Mouse (Mus musculus): ENCODE measurements at regions not wholly inside any gene's neighbourhood (a gene's known extent, or its start where the extent isn't known, plus 50 kb on each side); places are given as distances from the start of the nearest gene placed in this dataset.

GRCm38 (mm10) chr13:102294451-102294850 is 398.9 kb upstream of the Cd180 start:
- Histone ChIP-seq H3K27ac (ENCODE audit: low read length) (no peak overlapping the region), H3K27me3 (replicated peaks; ENCODE audit: insufficient read depth, low read length) (no peaks in the 10 kb centered on the region), H3K4me2 (replicated peaks; ENCODE audit: low read depth, low read length) (no peak overlapping the region), H3K36me3 (ENCODE audit: insufficient read depth, low read length) (no peaks in the 10 kb centered on the region), H3K9me3 (ENCODE audit: low read length) (no peaks in the 10 kb centered on the region), H3K4me3 (ENCODE audit: low read depth, low read length) (no peak overlapping the region), H3K4me1 (ENCODE audit: insufficient read depth, low read depth, low read length) (no peaks in the 10 kb centered on the region), H3K9ac (replicated peaks; ENCODE audit: low read depth) (no peak overlapping the region)
- ATAC-seq (no peak), DNase-seq (ENCODE audit: low spot score) (no peak)
- 77% methylated on average over 2 of the region's 2 CpGs for WGBS
- TF ChIP-seq CTCF (IDR thresholded peaks at IDR 0.05), result no peak

- no peaks in the 10 kb centered on the region for H3K27me3 ChIP-seq (replicated peaks; ENCODE audit: insufficient read depth, low read length)
- WGBS, result 75% methylated on average over 11 of the region's 11 CpGs
- H3K36me3 ChIP-seq (ENCODE audit: insufficient read depth, low read length), result no peaks in the 10 kb centered on the region
- no peak overlapping the region for H3K4me3 ChIP-seq (ENCODE audit: low read depth, low read length)
- TF ChIP-seq CTCF (IDR thresholded peaks at IDR 0.05) (no peak), EP300 (IDR thresholded peaks at IDR 0.05) (no peak)
- ATAC-seq (no peak), DNase-seq (ENCODE audit: low spot score) (no peak)
- H3K27ac ChIP-seq (ENCODE audit: low read length), result no peak overlapping the region
- H3K9ac ChIP-seq (replicated peaks; ENCODE audit: low read depth), result no peak overlapping the region
- no peaks in the 10 kb centered on the region for H3K4me1 ChIP-seq (ENCODE audit: insufficient read depth, low read depth, low read length)
- no peaks in the 10 kb centered on the region for H3K9me3 ChIP-seq (ENCODE audit: low read length)
- H3K4me2 ChIP-seq (replicated peaks; ENCODE audit: low read depth, low read length), result no peak overlapping the region
Observed at GRCm38 (mm10) chr13:102295079-102295478, 398.3 kb upstream of the Cd180 start.

- Histone ChIP-seq H3K27ac (ENCODE audit: low read length) (no peak overlapping the region), H3K4me2 (replicated peaks; ENCODE audit: low read depth, low read length) (no peak overlapping the region), H3K4me3 (ENCODE audit: low read depth, low read length) (no peak overlapping the region), H3K4me1 (ENCODE audit: insufficient read depth, low read depth, low read length) (no peaks in the 10 kb centered on the region), H3K36me3 (ENCODE audit: insufficient read depth, low read length) (no peaks in the 10 kb centered on the region), H3K9me3 (ENCODE audit: low read length) (no peaks in the 10 kb centered on the region), H3K9ac (replicated peaks; ENCODE audit: low read depth) (no peak overlapping the region), H3K27me3 (replicated peaks; ENCODE audit: insufficient read depth, low read length) (no peaks in the 10 kb centered on the region)
- ATAC-seq (no peak), DNase-seq (ENCODE audit: low spot score) (no peak)
- 53% methylated on average over 2 of the region's 2 CpGs for WGBS
- TF ChIP-seq EP300 (IDR thresholded peaks at IDR 0.05), result no peak
Observed at GRCm38 (mm10) chr13:102307983-102308382, 385.4 kb upstream of the Cd180 start.

GRCm38 (mm10) chr13:102312096-102312495 is 381.3 kb upstream of the Cd180 start:
- TF ChIP-seq EP300 (IDR thresholded peaks at IDR 0.05) (no peak), CTCF (IDR thresholded peaks at IDR 0.05) (peak; percentile 34)
- no peaks in the 10 kb centered on the region for H3K9me3 ChIP-seq (ENCODE audit: low read length)
- no peak for ATAC-seq
- no peaks in the 10 kb centered on the region for H3K36me3 ChIP-seq (ENCODE audit: insufficient read depth, low read length)
- DNase-seq (ENCODE audit: low spot score), result peak; percentile 9
- 24% methylated on average over 3 of the region's 3 CpGs for WGBS
- no peak overlapping the region for H3K4me3 ChIP-seq (ENCODE audit: low read depth, low read length)
- H3K4me2 ChIP-seq (replicated peaks; ENCODE audit: low read depth, low read length), result no peak overlapping the region
- H3K27ac ChIP-seq (ENCODE audit: low read length), result no peak overlapping the region
- H3K4me1 ChIP-seq (ENCODE audit: insufficient read depth, low read depth, low read length), result no peaks in the 10 kb centered on the region
- H3K9ac ChIP-seq (replicated peaks; ENCODE audit: low read depth), result no peak overlapping the region
- no peaks in the 10 kb centered on the region for H3K27me3 ChIP-seq (replicated peaks; ENCODE audit: insufficient read depth, low read length)

- H3K9me3 ChIP-seq (ENCODE audit: low read length), result no peaks in the 10 kb centered on the region
- H3K4me3 ChIP-seq (ENCODE audit: low read depth, low read length), result no peak overlapping the region
- H3K27ac ChIP-seq (ENCODE audit: low read length), result no peak overlapping the region
- H3K36me3 ChIP-seq (ENCODE audit: insufficient read depth, low read length), result no peaks in the 10 kb centered on the region
- TF ChIP-seq CTCF (IDR thresholded peaks at IDR 0.05), result no peak
- 0 out of 2 replicates have a peak, but pooled peaks have one; percentile 27 for TF ChIP-seq EP300 (IDR thresholded peaks at IDR 0.05)
- no peaks in the 10 kb centered on the region for H3K27me3 ChIP-seq (replicated peaks; ENCODE audit: insufficient read depth, low read length)
- ATAC-seq (peak; percentile 37; the same call in 1 of the 2 replicates), DNase-seq (ENCODE audit: low spot score) (peak; percentile 8)
- H3K4me2 ChIP-seq (replicated peaks; ENCODE audit: low read depth, low read length), result no peak overlapping the region
- no peaks in the 10 kb centered on the region for H3K4me1 ChIP-seq (ENCODE audit: insufficient read depth, low read depth, low read length)
- H3K9ac ChIP-seq (replicated peaks; ENCODE audit: low read depth), result no peak overlapping the region
- 68% methylated on average over 3 of the region's 3 CpGs for WGBS
Observed at GRCm38 (mm10) chr13:102315921-102316692, 377.3 kb upstream of the Cd180 start.

GRCm38 (mm10) chr13:102318891-102319404 is 374.4 kb upstream of the Cd180 start:
- Histone ChIP-seq H3K9ac (replicated peaks; ENCODE audit: low read depth) (no peak overlapping the region), H3K9me3 (ENCODE audit: low read length) (no peaks in the 10 kb centered on the region), H3K4me2 (replicated peaks; ENCODE audit: low read depth, low read length) (no peak overlapping the region), H3K4me1 (ENCODE audit: insufficient read depth, low read depth, low read length) (no peaks in the 10 kb centered on the region), H3K27me3 (replicated peaks; ENCODE audit: insufficient read depth, low read length) (no peaks in the 10 kb centered on the region), H3K27ac (ENCODE audit: low read length) (no peak overlapping the region), H3K4me3 (ENCODE audit: low read depth, low read length) (no peak overlapping the region), H3K36me3 (ENCODE audit: insufficient read depth, low read length) (no peaks in the 10 kb centered on the region)
- WGBS, result 63% methylated on average over 4 of the region's 4 CpGs
- peak; percentile 26; the same call in 1 of the 2 replicates for ATAC-seq
- TF ChIP-seq EP300 (IDR thresholded peaks at IDR 0.05), result no peak
- TF ChIP-seq CTCF (IDR thresholded peaks at IDR 0.05), result no peak
- DNase-seq (ENCODE audit: low spot score), result peak; percentile 53
